Mouse (Mus musculus): ENCODE measurements around the gene Sema5a. TPM values are rescaled to one million over a fixed set of nuclear protein-coding genes. Genes with fewer than 3 reads are reported as not detected.

Sema5a gene
- total RNA-seq, 1 experiment from 2014 or later = 23.0 TPM

- DNase-seq = no peak
Observed at GRCm38 (mm10) chr15:32545455-32545854, 300.8 kb downstream of the Sema5a start.

GRCm38 (mm10) chr15:32546746-32547145 is 302.1 kb downstream of the Sema5a start:
- no peak for DNase-seq

- DNase-seq = no peak
Observed at GRCm38 (mm10) chr15:32558925-32559324, 314.3 kb downstream of the Sema5a start.

GRCm38 (mm10) chr15:32562600-32562999 is 318.0 kb downstream of the Sema5a start:
- DNase-seq = no peak

- peak; percentile 11 for DNase-seq
Observed at GRCm38 (mm10) chr15:32568181-32568857, 323.7 kb downstream of the Sema5a start.

- DNase-seq = no peak
Observed at GRCm38 (mm10) chr15:32568858-32569387, 324.3 kb downstream of the Sema5a start.

- no peak for DNase-seq
Observed at GRCm38 (mm10) chr15:32574327-32574726, 329.7 kb downstream of the Sema5a start.

GRCm38 (mm10) chr15:32575212-32575611 is 330.6 kb downstream of the Sema5a start:
- DNase-seq = no peak

GRCm38 (mm10) chr15:32579351-32579750 is 334.7 kb downstream of the Sema5a start:
- DNase-seq = no peak

- DNase-seq = no peak
Observed at GRCm38 (mm10) chr15:32590641-32591040, 346.0 kb downstream of the Sema5a start.

- no peak for DNase-seq
Observed at GRCm38 (mm10) chr15:32593746-32594145, 349.1 kb downstream of the Sema5a start.

- no peak for DNase-seq
Observed at GRCm38 (mm10) chr15:32596574-32596973, 352.0 kb downstream of the Sema5a start.

- DNase-seq = no peak
Observed at GRCm38 (mm10) chr15:32597189-32597588, 352.6 kb downstream of the Sema5a start.

- DNase-seq = peak; percentile 61
Observed at GRCm38 (mm10) chr15:32607236-32607635, 362.6 kb downstream of the Sema5a start.

GRCm38 (mm10) chr15:32610776-32611175 is 366.2 kb downstream of the Sema5a start:
- DNase-seq = peak; percentile 18

- no peak for DNase-seq
Observed at GRCm38 (mm10) chr15:32611201-32611600, 366.6 kb downstream of the Sema5a start.

- no peak for DNase-seq
Observed at GRCm38 (mm10) chr15:32613718-32614117, 369.1 kb downstream of the Sema5a start.

- DNase-seq = no peak
Observed at GRCm38 (mm10) chr15:32615773-32616172, 371.2 kb downstream of the Sema5a start.

- DNase-seq = no peak
Observed at GRCm38 (mm10) chr15:32619199-32619598, 374.6 kb downstream of the Sema5a start.

- DNase-seq = no peak
Observed at GRCm38 (mm10) chr15:32623037-32623739, 378.6 kb downstream of the Sema5a start.

- no peak for DNase-seq
Observed at GRCm38 (mm10) chr15:32624106-32624505, 379.5 kb downstream of the Sema5a start.

GRCm38 (mm10) chr15:32626031-32626430 is 381.4 kb downstream of the Sema5a start:
- no peak for DNase-seq

GRCm38 (mm10) chr15:32633713-32634112 is 389.1 kb downstream of the Sema5a start:
- DNase-seq = no peak

GRCm38 (mm10) chr15:32637879-32638278 is 393.3 kb downstream of the Sema5a start:
- no peak for DNase-seq

Data from adrenal gland, postnatal 14 days (tissue).